Mouse (Mus musculus) midbrain, postnatal 0 days (tissue): Measurements from ENCODE around the gene Lime1. TPM values are rescaled to one million over a fixed set of nuclear protein-coding genes. Genes with fewer than 3 reads are reported as not detected.

Experiments used
- ATAC-seq: fragments of 200-750 bp; cut with Nextera tagmentation; 2 replicates; pipeline ENCODE4 v1.8.0; 2017; ENCODE audit warnings: moderate number of reproducible peaks, mild to moderate bottlenecking, moderate TSS enrichment, moderate library complexity; ENCODE audit not compliant: low FRiP score
- DNase-seq: peaks from one replicate; pipeline ENCODE4 v3.0.0-alpha.2; 2015; ENCODE audit warnings: low spot score
- H3K27ac ChIP-seq: fragments of 300-500 bp; sonication (generic); 2 replicates; pipeline ENCODE4 v1.5.1; 2014; ENCODE audit warnings: low read depth, mild to moderate bottlenecking, low read length, mixed read lengths
- H3K27me3 ChIP-seq: fragments of 300-500 bp; sonication (generic); 2 replicates; pipeline ENCODE4 v1.6.1; 2014; ENCODE audit warnings: low read length, control low read depth, mixed read lengths; ENCODE audit not compliant: insufficient read depth
- H3K36me3 ChIP-seq: fragments of 300-500 bp; sonication (generic); 2 replicates; pipeline ENCODE4 v1.6.1; 2014; ENCODE audit warnings: low read length, control low read depth, mixed read lengths; ENCODE audit not compliant: insufficient read depth
- H3K4me1 ChIP-seq: fragments of 300-500 bp; sonication (generic); 2 replicates; pipeline ENCODE4 v1.6.1; 2014; ENCODE audit warnings: mild to moderate bottlenecking, control low read depth, antibody characterized with exemption, low read length, mixed read lengths; ENCODE audit not compliant: insufficient read depth
- H3K4me2 ChIP-seq: fragments of 300-500 bp; sonication (generic); 2 replicates; pipeline ENCODE4 v1.6.1; 2014; ENCODE audit warnings: low read depth, mild to moderate bottlenecking, low read length, mixed read lengths; ENCODE audit not compliant: poor library complexity, severe bottlenecking
- H3K4me3 ChIP-seq: fragments of 300-500 bp; sonication (generic); 2 replicates; pipeline ENCODE4 v1.5.1; 2014; ENCODE audit warnings: low read depth, mild to moderate bottlenecking, low read length, moderate library complexity
- H3K9ac ChIP-seq: fragments of 300-500 bp; sonication (generic); replicated peaks from 2 replicates; pipeline ENCODE4 v1.6.1; 2014; ENCODE audit warnings: mild to moderate bottlenecking, low read length, moderate library complexity, mixed read lengths; ENCODE audit not compliant: poor library complexity, severe bottlenecking
- H3K9me3 ChIP-seq: fragments of 300-500 bp; sonication (generic); 2 replicates; pipeline ENCODE4 v1.6.1; 2016; ENCODE audit warnings: low read length, control low read depth
- CTCF ChIP-seq: IDR thresholded peaks from 2 replicates; pipeline ENCODE4 v1.5.1; 2016; ENCODE audit warnings: antibody characterized with exemption, mild to moderate bottlenecking
- WGBS: fragments of 180-500 bp; shearing (Covaris S2); extraction: QIAGEN DNeasy Blood & Tissue Kit; methylation state at CpG from one replicate; pipeline ENCODE4 v1.1.7; 2014; 5-methylcytosine and 5-hydroxymethylcytosine counted together
- polyA plus RNA-seq: library from polyadenylated mRNA; unstranded; fragments of >200 nt; fragmentation: Nextera tagmentation; extraction: Ambion mirVana; gene quantifications from 2 replicates; pipeline ENCODE4 v1.2.1, GENCODE M21; 2015
- total RNA-seq: library from RNA; depleted of rRNA; stranded (reverse); fragments of >200 nt; gene quantifications from 2 replicates; pipeline ENCODE4 v1.2.3, GENCODE M21; 2014

Lime1 gene
- total and polyA plus RNA-seq, 2 experiments from 2014 or later: 30.3 to 44.8 TPM

- H3K27ac ChIP-seq: no peak overlapping the region
- DNase-seq: no peak
- H3K27me3 ChIP-seq: no peaks in the 10 kb centered on the region
- peaks cover 33% of the 10 kb centered on the region for H3K36me3 ChIP-seq
- TF ChIP-seq CTCF: no peak
- H3K9ac ChIP-seq: peak overlapping the region; percentile 86
- H3K9me3 ChIP-seq: no peaks in the 10 kb centered on the region
- peak overlapping the region; percentile 98 for H3K4me2 ChIP-seq
- peak overlapping the region; percentile 83 for H3K4me3 ChIP-seq
- 79% methylated on average over 3 of the region's 3 CpGs for WGBS
- no peak for ATAC-seq
- H3K4me1 ChIP-seq: peaks cover 16% of the 10 kb centered on the region
Measured at GRCm38 (mm10) chr2:181363946-181364345, 15.9 kb upstream of the Lime1 start.

- 10% methylated on average over 14 of the region's 14 CpGs for WGBS
- ATAC-seq: no peak; the same call in 1 of the 2 replicates
- peak overlapping the region; percentile 86 for H3K9ac ChIP-seq
- peak overlapping the region; percentile 92 for H3K27ac ChIP-seq
- H3K4me2 ChIP-seq: peak overlapping the region; percentile 98
- TF ChIP-seq CTCF: no peak
- H3K4me3 ChIP-seq: peak overlapping the region; percentile 83
- no peaks in the 10 kb centered on the region for H3K9me3 ChIP-seq
- no peak for DNase-seq
- no peaks in the 10 kb centered on the region for H3K27me3 ChIP-seq
- peaks cover 27% of the 10 kb centered on the region for H3K36me3 ChIP-seq
- H3K4me1 ChIP-seq: peaks cover 16% of the 10 kb centered on the region
Measured at GRCm38 (mm10) chr2:181364487-181364859, 15.4 kb upstream of the Lime1 start.

- under 1% methylated on average over 63 of the region's 71 CpGs for WGBS
- ATAC-seq: peak; percentile 90
- no peaks in the 10 kb centered on the region for H3K9me3 ChIP-seq
- H3K36me3 ChIP-seq: peaks cover 25% of the 10 kb centered on the region
- H3K4me2 ChIP-seq: peak within 1 kb of the TSS; percentile 98
- H3K4me3 ChIP-seq: peak within 1 kb of the TSS; percentile 83
- H3K9ac ChIP-seq: peak within 1 kb of the TSS; percentile 86
- H3K4me1 ChIP-seq: peaks cover 16% of the 10 kb centered on the region
- peak; percentile 90 for DNase-seq
- peak within 1 kb of the TSS; percentile 92 for H3K27ac ChIP-seq
- no peaks in the 10 kb centered on the region for H3K27me3 ChIP-seq
- TF ChIP-seq CTCF: peak; percentile 23; the same call in 1 of the 2 replicates
Measured at GRCm38 (mm10) chr2:181364860-181365596, 14.8 kb upstream of the Lime1 start, which contains the start of the genes Zgpat and Arfrp1. Zgpat (plus strand) TSS chr2:181364928. Arfrp1 (minus strand) TSS chr2:181365404.

GRCm38 (mm10) chr2:181365655-181366075 lies 14.2 kb upstream of the Lime1 start:
- 1% methylated on average over 20 of the region's 20 CpGs for WGBS
- no peaks in the 10 kb centered on the region for H3K9me3 ChIP-seq
- peak overlapping the region; percentile 92 for H3K27ac ChIP-seq
- H3K9ac ChIP-seq: peak overlapping the region; percentile 86
- peak overlapping the region; percentile 98 for H3K4me2 ChIP-seq
- H3K4me1 ChIP-seq: peaks cover 16% of the 10 kb centered on the region
- no peaks in the 10 kb centered on the region for H3K27me3 ChIP-seq
- H3K36me3 ChIP-seq: peaks cover 18% of the 10 kb centered on the region
- TF ChIP-seq CTCF: no peak
- ATAC-seq (peak; percentile 64), DNase-seq (peak; percentile 8)
- peak overlapping the region; percentile 83 for H3K4me3 ChIP-seq

- no peak for ATAC-seq
- no peak overlapping the region for H3K9ac ChIP-seq
- no peak for DNase-seq
- no peaks in the 10 kb centered on the region; the same call in 1 of the 2 replicates for H3K36me3 ChIP-seq
- WGBS: 97% methylated on average over 5 of the region's 5 CpGs
- H3K9me3 ChIP-seq: no peaks in the 10 kb centered on the region
- H3K27me3 ChIP-seq: no peaks in the 10 kb centered on the region
- H3K4me2 ChIP-seq: no peak overlapping the region
- no peak overlapping the region for H3K4me3 ChIP-seq
- H3K27ac ChIP-seq: no peak overlapping the region
- peaks cover 10% of the 10 kb centered on the region for H3K4me1 ChIP-seq
- TF ChIP-seq CTCF: peak; percentile 33
Measured at GRCm38 (mm10) chr2:181370001-181370400, 9.9 kb upstream of the Lime1 start.

DNA sequence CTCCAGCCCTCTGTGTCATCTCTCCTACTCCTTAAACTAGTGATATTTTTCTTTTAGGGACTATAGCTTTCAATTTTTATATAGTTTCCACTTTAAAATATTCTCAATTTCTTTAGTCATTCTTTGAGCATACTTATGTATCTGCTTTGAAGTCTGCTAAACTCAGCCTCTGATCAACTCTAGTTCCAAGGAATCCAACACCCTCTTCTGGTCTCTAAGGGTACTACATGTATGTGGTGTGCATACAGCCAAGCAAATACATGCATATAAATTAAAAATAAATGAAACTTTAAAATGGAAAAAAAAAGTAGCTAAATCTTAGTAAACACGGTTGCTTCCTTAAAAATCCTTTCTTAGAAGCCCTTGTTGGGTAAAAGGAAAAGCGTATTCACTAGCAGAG lies 4.1 kb upstream of the Lime1 start:
- no peak overlapping the region for H3K27ac ChIP-seq
- 95% methylated on average over 2 of the region's 2 CpGs for WGBS
- H3K4me3 ChIP-seq: no peak overlapping the region
- DNase-seq (peak; percentile 40), ATAC-seq (no peak)
- H3K27me3 ChIP-seq: no peaks in the 10 kb centered on the region
- H3K36me3 ChIP-seq: peaks cover 27% of the 10 kb centered on the region
- no peaks in the 10 kb centered on the region for H3K4me1 ChIP-seq
- H3K4me2 ChIP-seq: no peak overlapping the region
- H3K9ac ChIP-seq: no peak overlapping the region
- TF ChIP-seq CTCF: peak; percentile 62
- no peaks in the 10 kb centered on the region for H3K9me3 ChIP-seq
